Mouse (Mus musculus): ENCODE results near the gene Foxk2. TPM values are rescaled to one million over a fixed set of nuclear protein-coding genes. Genes with fewer than 3 reads are reported as not detected.

The Foxk2 gene
- polyA plus RNA-seq, 2 experiments: 3.1 to 9.9 TPM

- peak overlapping the region; percentile 69 for H3K9ac ChIP-seq (replicated peaks)
- H3K9me3 ChIP-seq (ENCODE audit: control insufficient read depth, low read length): no peaks in the 10 kb centered on the region
- ATAC-seq (ENCODE audit: insufficient read depth) (peak; percentile 4; the same call in 1 of the 2 replicates), DNase-seq (ENCODE audit: low read depth in 3 of 3, low spot score in 3 of 3) (peak in 1 of 3 experiments; percentile 27)
- no peak for TF ChIP-seq EP300 (IDR thresholded peaks at IDR 0.05; ENCODE audit: low read depth)
- no peak for TF ChIP-seq CTCF (IDR thresholded peaks at IDR 0.05; ENCODE audit: low read depth)
- H3K4me2 ChIP-seq (ENCODE audit: low read depth): peak overlapping the region; percentile 81
- WGBS (ENCODE audit: insufficient replicate concordance): 11% methylated on average over 21 of the region's 21 CpGs
- H3K27ac ChIP-seq: peak overlapping the region; percentile 41
- peaks cover 31 to 33% of the 10 kb centered on the region in 2 experiments for H3K4me1 ChIP-seq (replicated peaks; ENCODE audit: control insufficient read depth in 2 of 2, insufficient read depth in 2 of 2, low read length in 1 of 2)
- peaks cover 31% of the 10 kb centered on the region for H3K36me3 ChIP-seq (replicated peaks; ENCODE audit: control insufficient read depth, insufficient read depth, low read depth)
- H3K27me3 ChIP-seq (ENCODE audit: control insufficient read depth, insufficient read depth, low read length): no peaks in the 10 kb centered on the region
- H3K4me3 ChIP-seq (ENCODE audit: insufficient read depth in 1 of 2, low read depth in 2 of 2, low read length in 2 of 2): peak overlapping the region; percentile 71 to 98
These were observed 31.4 kb upstream of the Foxk2 start for GRCm38 (mm10) chr11:121228129-121229017.

GRCm38 (mm10) chr11:121229018-121229439, 30.8 kb upstream of the Foxk2 start, which contains the start of gene Cybc1:
TSS of gene Cybc1 (minus strand) at chr11:121229322.
- Histone ChIP-seq H3K4me2 (ENCODE audit: low read depth) (peak within 1 kb of the TSS; percentile 81), H3K4me3 (ENCODE audit: insufficient read depth in 1 of 2, low read depth in 2 of 2, low read length in 2 of 2) (peak within 1 kb of the TSS; percentile 71 to 98), H3K9me3 (ENCODE audit: control insufficient read depth, low read length) (no peaks in the 10 kb centered on the region), H3K27me3 (ENCODE audit: control insufficient read depth, insufficient read depth, low read length) (no peaks in the 10 kb centered on the region), H3K4me1 (replicated peaks; ENCODE audit: control insufficient read depth in 2 of 2, insufficient read depth in 2 of 2, low read length in 1 of 2) (peaks cover 31 to 37% of the 10 kb centered on the region in 2 experiments), H3K9ac (replicated peaks) (peak within 1 kb of the TSS; percentile 69), H3K27ac (peak within 1 kb of the TSS; percentile 41), H3K36me3 (replicated peaks; ENCODE audit: control insufficient read depth, insufficient read depth, low read depth) (peaks cover 26% of the 10 kb centered on the region)
- TF ChIP-seq CTCF (IDR thresholded peaks at IDR 0.05; ENCODE audit: low read depth) (peak; percentile 56), EP300 (IDR thresholded peaks at IDR 0.05; ENCODE audit: low read depth) (no peak; the same call in 1 of the 2 replicates)
- 0% methylated on average over 23 of the region's 23 CpGs for WGBS (ENCODE audit: insufficient replicate concordance)
- peak; percentile 90 for ATAC-seq (ENCODE audit: insufficient read depth)
- DNase-seq (ENCODE audit: low read depth in 3 of 3, low spot score in 3 of 3): peak; percentile 65 to 79 (median 67)

GRCm38 (mm10) chr11:121231191-121231590, 28.6 kb upstream of the Foxk2 start:
- Histone ChIP-seq H3K27me3 (ENCODE audit: control insufficient read depth, insufficient read depth, low read length) (no peaks in the 10 kb centered on the region), H3K9me3 (ENCODE audit: control insufficient read depth, low read length) (no peaks in the 10 kb centered on the region), H3K27ac (peak overlapping the region; percentile 70), H3K4me3 (ENCODE audit: insufficient read depth in 1 of 2, low read depth in 2 of 2, low read length in 2 of 2) (no peak overlapping the region), H3K4me1 (replicated peaks; ENCODE audit: control insufficient read depth in 2 of 2, insufficient read depth in 2 of 2, low read length in 1 of 2) (peaks cover 43 to 49% of the 10 kb centered on the region in 2 experiments), H3K4me2 (ENCODE audit: low read depth) (no peak overlapping the region), H3K36me3 (replicated peaks; ENCODE audit: control insufficient read depth, insufficient read depth, low read depth) (peaks cover 7% of the 10 kb centered on the region), H3K9ac (replicated peaks) (no peak overlapping the region)
- DNase-seq (ENCODE audit: low read depth in 3 of 3, low spot score in 3 of 3) (no peak), ATAC-seq (ENCODE audit: insufficient read depth) (no peak)
- no peak for TF ChIP-seq EP300 (IDR thresholded peaks at IDR 0.05; ENCODE audit: low read depth)
- TF ChIP-seq CTCF (IDR thresholded peaks at IDR 0.05; ENCODE audit: low read depth): no peak
- WGBS (ENCODE audit: insufficient replicate concordance): 69% methylated on average over 4 of the region's 4 CpGs

GRCm38 (mm10) chr11:121231628-121232291, 28.0 kb upstream of the Foxk2 start:
- ATAC-seq (ENCODE audit: insufficient read depth) (no peak), DNase-seq (ENCODE audit: low read depth in 3 of 3, low spot score in 3 of 3) (peak in 1 of 3 experiments; percentile 20)
- H3K4me3 ChIP-seq (ENCODE audit: insufficient read depth in 1 of 2, low read depth in 2 of 2, low read length in 2 of 2): no peak overlapping the region
- H3K4me1 ChIP-seq (replicated peaks; ENCODE audit: control insufficient read depth in 2 of 2, insufficient read depth in 2 of 2, low read length in 1 of 2): peaks cover 45 to 52% of the 10 kb centered on the region in 2 experiments
- H3K9me3 ChIP-seq (ENCODE audit: control insufficient read depth, low read length): no peaks in the 10 kb centered on the region
- peaks cover 2% of the 10 kb centered on the region for H3K36me3 ChIP-seq (replicated peaks; ENCODE audit: control insufficient read depth, insufficient read depth, low read depth)
- no peak for TF ChIP-seq CTCF (IDR thresholded peaks at IDR 0.05; ENCODE audit: low read depth)
- peak overlapping the region; percentile 20 for H3K9ac ChIP-seq (replicated peaks)
- H3K4me2 ChIP-seq (ENCODE audit: low read depth): peak overlapping the region; percentile 8
- H3K27me3 ChIP-seq (ENCODE audit: control insufficient read depth, insufficient read depth, low read length): no peaks in the 10 kb centered on the region
- H3K27ac ChIP-seq: peak overlapping the region; percentile 70
- 22% methylated on average over 4 of the region's 4 CpGs for WGBS (ENCODE audit: insufficient replicate concordance)

- 23% methylated on average over 4 of the region's 4 CpGs for WGBS (ENCODE audit: insufficient replicate concordance)
- Histone ChIP-seq H3K27me3 (ENCODE audit: control insufficient read depth, insufficient read depth, low read length) (no peaks in the 10 kb centered on the region), H3K4me1 (replicated peaks; ENCODE audit: control insufficient read depth in 2 of 2, insufficient read depth in 2 of 2, low read length in 1 of 2) (peaks cover 44 to 50% of the 10 kb centered on the region in 2 experiments), H3K9me3 (ENCODE audit: control insufficient read depth, low read length) (no peaks in the 10 kb centered on the region), H3K36me3 (replicated peaks; ENCODE audit: control insufficient read depth, insufficient read depth, low read depth) (no peaks in the 10 kb centered on the region), H3K4me3 (ENCODE audit: insufficient read depth in 1 of 2, low read depth in 2 of 2, low read length in 2 of 2) (no peak overlapping the region), H3K4me2 (ENCODE audit: low read depth) (peak overlapping the region; percentile 20; the same call in 1 of the 2 replicates), H3K27ac (peak overlapping the region; percentile 55), H3K9ac (replicated peaks) (no peak overlapping the region)
- ATAC-seq (ENCODE audit: insufficient read depth) (no peak), DNase-seq (ENCODE audit: low read depth in 3 of 3, low spot score in 3 of 3) (peak in 1 of 3 experiments; percentile 32)
- TF ChIP-seq CTCF (IDR thresholded peaks at IDR 0.05; ENCODE audit: low read depth): no peak
- no peak for TF ChIP-seq EP300 (IDR thresholded peaks at IDR 0.05; ENCODE audit: low read depth)
These were observed 27.1 kb upstream of the Foxk2 start for GRCm38 (mm10) chr11:121232706-121233105.
